Mouse (Mus musculus) central nervous system, embryonic 11.5 days (tissue): ENCODE measurements around the gene Prl6a1. TPM values are rescaled to one million over a fixed set of nuclear protein-coding genes. Genes with fewer than 3 reads are reported as not detected.

Experiments
- polyA plus RNA-seq: library from polyadenylated mRNA; depleted of rRNA; stranded (reverse); fragments of >200 nt; gene quantifications from 2 replicates; pipeline ENCODE4 v1.2.3, GENCODE M21; 2012; rRNA removed

Prl6a1 gene
- not detected in 2 replicates for polyA plus RNA-seq

DNA sequence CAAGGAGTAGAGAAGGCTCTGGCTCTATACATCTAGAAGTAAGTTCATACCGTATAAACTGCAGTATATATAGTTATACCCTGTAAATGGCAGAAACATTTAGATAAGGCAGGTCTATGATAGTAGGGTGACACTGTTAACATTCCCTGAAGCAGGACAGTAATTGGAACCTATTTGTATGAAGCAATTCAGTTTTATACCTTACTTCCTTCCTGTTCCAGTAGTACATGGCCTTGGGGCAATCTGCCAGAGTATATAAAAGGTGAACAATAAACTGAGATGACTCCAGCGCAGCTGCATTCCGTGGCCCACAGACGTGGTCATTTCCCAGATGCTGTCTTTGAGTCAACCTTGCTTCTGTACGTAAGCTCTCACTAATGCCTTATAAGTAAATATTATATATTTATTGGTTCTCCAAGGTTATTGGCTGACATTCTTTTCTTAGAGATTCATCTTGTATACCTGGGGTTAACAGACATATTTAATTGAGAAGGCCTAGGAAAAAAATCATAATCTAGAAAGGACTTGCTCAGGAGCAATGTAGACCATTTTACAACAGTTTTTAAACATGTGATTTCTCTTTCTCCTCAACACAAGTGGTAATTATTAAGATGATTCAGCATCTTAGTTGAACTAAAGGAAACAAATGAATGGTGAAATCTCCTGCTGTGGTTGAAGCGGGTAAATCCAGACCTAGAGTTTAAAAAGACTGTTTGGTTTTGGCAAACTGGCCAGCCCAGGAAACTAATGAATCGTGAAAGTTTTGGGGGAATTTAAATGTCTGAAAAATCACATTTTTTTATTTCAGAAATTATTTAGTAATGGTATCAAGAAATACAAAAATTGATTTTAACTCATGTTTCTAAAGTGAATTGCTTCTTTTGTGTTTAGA lies at the start of gene Prl6a1:
Gene Prl6a1 (plus strand): TSS at position 294 of the 892 bp plus-strand sequence.

DNA sequence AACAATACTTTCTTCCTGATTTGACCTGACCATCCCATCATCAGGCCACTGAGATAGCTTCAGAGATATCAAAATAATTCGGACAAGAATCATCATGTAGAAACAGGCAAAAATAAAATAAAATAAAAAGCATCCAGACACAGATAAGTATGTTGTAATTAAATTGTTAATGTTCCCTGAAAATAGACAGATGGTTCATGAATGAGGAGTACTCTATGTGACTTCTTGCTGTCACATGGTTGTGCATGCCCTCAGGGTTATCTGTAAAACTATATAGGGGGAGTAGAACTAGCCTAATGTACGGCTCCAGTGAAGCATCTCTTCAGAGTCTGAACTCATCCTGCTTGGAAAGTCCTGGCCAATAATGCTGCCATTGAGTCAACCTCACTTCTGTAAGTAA lies 32.9 kb downstream of the Prl6a1 start, which contains the start of gene Prl8a2:
Gene Prl8a2 (plus strand): TSS at position 301 of the 400 bp plus-strand sequence.

Other genes starting within 250 kb of the Prl6a1 start
- not detected in 2 replicates for gene Prl3d1, start 218.4 kb upstream of the Prl6a1 start, polyA plus RNA-seq
- gene Prl3d2, start 190.9 kb upstream of the Prl6a1 start, polyA plus RNA-seq, result not detected in 2 replicates
- gene Prl3d3, start 155.8 kb upstream of the Prl6a1 start, polyA plus RNA-seq, result not detected in 2 replicates
- not detected in 2 replicates for gene Prl3c1, start 116.0 kb upstream of the Prl6a1 start, polyA plus RNA-seq
- 0.65 and 2.2 TPM in 2 replicates for gene Prl3b1, start 70.8 kb upstream of the Prl6a1 start, polyA plus RNA-seq
- gene Prl3a1, start 53.2 kb upstream of the Prl6a1 start, polyA plus RNA-seq, result not detected in 2 replicates
- gene Prl8a2, start 33.0 kb downstream of the Prl6a1 start, polyA plus RNA-seq, result 1.0 TPM in 1 of 2 replicates, not detected in the other
- gene Prl2b1, start 78.2 kb downstream of the Prl6a1 start, polyA plus RNA-seq, result 0.34 TPM in 1 of 2 replicates, not detected in the other
- gene Prl8a6, start 126.1 kb downstream of the Prl6a1 start, polyA plus RNA-seq, result 0.11 TPM in 1 of 2 replicates, not detected in the other
- gene Prl8a8, start 200.6 kb downstream of the Prl6a1 start, polyA plus RNA-seq, result 0.20 TPM in 1 of 2 replicates, not detected in the other